Mouse (Mus musculus) myocyte (in vitro differentiated cells): ENCODE measurements around the gene Pate2.

Experiments used
- CEBPB ChIP-seq: IDR thresholded peaks from 2 replicates; pipeline ENCODE4 v1.6.1; 2011; ENCODE audit warnings: mild to moderate bottlenecking, moderate library complexity; ENCODE audit not compliant: poor library complexity, insufficient read depth, severe bottlenecking
- MAX ChIP-seq: IDR thresholded peaks from one replicate; pipeline ENCODE4 v1.6.1; 2011; ENCODE audit warnings: low read depth, mild to moderate bottlenecking, control low read depth
- MYOD1 ChIP-seq, 3 experiments: IDR thresholded peaks; one replicate each; pipeline ENCODE4 v1.6.1; 2011; ENCODE audit warnings: control low read depth in 2 of 3, low read depth in 2 of 3, mild to moderate bottlenecking in 2 of 3, moderate library complexity in 1 of 3; ENCODE audit not compliant: insufficient read length in 2 of 3, control insufficient read depth in 1 of 3
- MYOG ChIP-seq, 3 experiments: IDR thresholded peaks; one replicate each; pipeline ENCODE4 v1.6.1; 2011; ENCODE audit warnings: control low read depth in 2 of 3, low read depth in 2 of 3, mild to moderate bottlenecking in 2 of 3; ENCODE audit not compliant: insufficient read length in 2 of 3, control insufficient read depth in 1 of 3, insufficient read depth in 1 of 3
- POLR2A ChIP-seq: IDR thresholded peaks from one replicate; pipeline ENCODE4 v1.6.1; 2011; ENCODE audit warnings: low read depth, mild to moderate bottlenecking, control low read depth, moderate library complexity; ENCODE audit not compliant: insufficient read length
- POLR2AphosphoS2 ChIP-seq: IDR thresholded peaks from one replicate; pipeline ENCODE4 v1.6.1; 2011; ENCODE audit warnings: low read depth, control low read depth; ENCODE audit not compliant: insufficient read length
- TCF3 ChIP-seq: IDR thresholded peaks from one replicate; pipeline ENCODE4 v1.6.1; 2011; ENCODE audit warnings: low read depth, control low read depth; ENCODE audit not compliant: insufficient read length
- USF1 ChIP-seq: IDR thresholded peaks from one replicate; pipeline ENCODE4 v1.6.1; 2011; ENCODE audit warnings: low read depth, mild to moderate bottlenecking, control low read depth, moderate library complexity

- TF ChIP-seq USF1 = no peak
- TF ChIP-seq MYOD1 (IDR thresholded peaks at IDR 0.05; ENCODE audit: control insufficient read depth in 1 of 3, insufficient read length in 2 of 3, low read depth in 2 of 3) = no peak
- TF ChIP-seq POLR2A = no peak
- TF ChIP-seq MYOG (IDR thresholded peaks at IDR 0.05; ENCODE audit: control insufficient read depth in 1 of 3, insufficient read depth in 1 of 3, insufficient read length in 2 of 3, low read depth in 2 of 3) = no peak
- no peak for TF ChIP-seq TCF3
- no peak for TF ChIP-seq POLR2AphosphoS2
- no peak for TF ChIP-seq CEBPB
- TF ChIP-seq MAX = no peak
These were observed 13.5 kb upstream of the Pate2 start for GRCm38 (mm10) chr9:35556494-35557102.
